Mouse (Mus musculus): ENCODE results near the gene Cep97. TPM values are rescaled to one million over a fixed set of nuclear protein-coding genes. Genes with fewer than 3 reads are reported as not detected.
"Not testable (repeated sequence)": the region's sequence is repeated elsewhere in the genome, so short reads cannot be mapped to it uniquely, and the experiment has no call there.

Gene Cep97
- total RNA-seq, 2 experiments from 2014 or later, result 15.8 to 19.2 TPM

DNA sequence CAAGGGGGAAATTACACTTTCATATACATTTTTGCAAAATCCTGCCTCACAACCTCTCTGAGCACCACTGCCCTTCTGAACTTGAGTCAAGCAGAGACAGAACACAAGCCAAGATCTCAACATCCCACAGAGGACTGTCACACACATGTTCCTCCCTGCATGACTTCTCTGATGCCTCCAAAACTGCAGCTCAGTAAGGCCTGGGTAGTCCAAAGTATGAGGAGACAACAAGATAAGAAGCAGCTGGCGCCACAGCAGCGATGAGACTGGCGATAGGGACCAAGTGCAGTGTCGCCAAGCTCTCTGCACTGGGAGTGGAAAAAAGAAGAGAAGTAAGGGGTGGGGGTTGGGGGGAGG is 40.1 kb downstream of the Cep97 start:
- ATAC-seq (replicated peaks; ENCODE audit: low FRiP score, low TSS enrichment, poor library complexity, severe bottlenecking), result peak; percentile 23

GRCm38 (mm10) chr16:55893410-55894107 is 41.1 kb downstream of the Cep97 start:
- ATAC-seq (replicated peaks; ENCODE audit: low FRiP score, low TSS enrichment, poor library complexity, severe bottlenecking), result peak; percentile 32; the same call in 1 of the 2 replicates

DNA sequence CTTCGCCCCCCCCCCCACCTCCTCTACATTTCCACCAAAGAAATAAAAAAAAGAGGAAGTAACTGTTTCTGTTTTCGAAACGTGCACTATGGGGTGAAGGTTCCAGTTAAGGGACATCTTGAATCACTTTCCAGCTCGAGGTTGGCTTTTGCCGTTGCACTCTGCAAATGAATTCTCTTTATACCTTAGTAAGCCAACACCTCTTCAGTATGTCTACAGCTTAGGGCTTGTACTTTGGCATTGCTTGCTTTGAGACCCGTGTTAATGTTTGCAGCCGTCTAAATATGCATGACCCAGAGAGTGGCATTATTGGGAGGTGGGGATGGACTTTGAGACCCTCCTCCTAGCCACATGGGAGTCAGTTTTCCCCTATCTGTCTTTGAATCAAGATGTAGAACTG is 42.2 kb downstream of the Cep97 start:
- ATAC-seq (replicated peaks; ENCODE audit: low FRiP score, low TSS enrichment, poor library complexity, severe bottlenecking), result no peak

DNA sequence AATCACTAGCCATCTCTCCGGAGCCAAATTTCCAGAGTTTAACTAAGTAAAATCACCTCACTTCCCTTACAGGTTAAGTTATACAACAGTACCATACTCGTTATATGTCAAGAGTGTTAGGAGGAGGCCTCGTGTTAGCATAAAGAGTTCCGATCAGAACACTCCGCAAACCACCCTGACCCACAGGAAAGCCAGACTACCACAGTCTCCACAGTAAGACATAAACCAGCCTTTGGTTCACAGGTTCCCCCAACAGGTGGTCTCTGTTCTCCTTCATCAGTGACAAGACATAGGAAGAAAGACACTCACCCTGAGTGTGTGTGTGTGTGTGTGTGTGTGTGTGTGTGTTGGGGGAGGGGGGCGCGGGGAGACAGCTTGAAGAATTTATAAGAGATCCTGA is 43.3 kb downstream of the Cep97 start:
- ATAC-seq (replicated peaks; ENCODE audit: low FRiP score, low TSS enrichment, poor library complexity, severe bottlenecking), result no peak

- ATAC-seq (replicated peaks; ENCODE audit: low FRiP score, low TSS enrichment, poor library complexity, severe bottlenecking), result no peak
Measured at GRCm38 (mm10) chr16:55890346-55891136, 44.1 kb downstream of the Cep97 start.

DNA sequence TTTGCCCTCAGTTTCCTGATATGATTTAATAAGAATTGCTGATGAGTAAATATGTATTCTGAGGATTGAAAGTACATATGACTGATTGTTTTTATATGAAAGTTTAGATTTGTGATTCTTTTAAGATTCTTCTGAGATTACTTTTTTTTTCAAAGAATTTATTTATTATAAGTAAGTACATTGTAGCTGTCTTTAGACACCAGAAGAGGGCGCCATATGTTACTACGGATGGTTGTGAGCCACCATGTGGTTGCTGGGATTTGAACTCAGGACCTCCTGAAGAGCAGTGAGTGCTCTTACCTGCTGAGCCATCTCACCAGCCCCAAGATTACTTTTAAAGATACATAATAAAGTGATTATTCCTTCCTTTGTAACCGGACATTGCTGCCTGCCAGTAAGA is 45.2 kb downstream of the Cep97 start:
- no peak for ATAC-seq (replicated peaks; ENCODE audit: low FRiP score, low TSS enrichment, poor library complexity, severe bottlenecking)

DNA sequence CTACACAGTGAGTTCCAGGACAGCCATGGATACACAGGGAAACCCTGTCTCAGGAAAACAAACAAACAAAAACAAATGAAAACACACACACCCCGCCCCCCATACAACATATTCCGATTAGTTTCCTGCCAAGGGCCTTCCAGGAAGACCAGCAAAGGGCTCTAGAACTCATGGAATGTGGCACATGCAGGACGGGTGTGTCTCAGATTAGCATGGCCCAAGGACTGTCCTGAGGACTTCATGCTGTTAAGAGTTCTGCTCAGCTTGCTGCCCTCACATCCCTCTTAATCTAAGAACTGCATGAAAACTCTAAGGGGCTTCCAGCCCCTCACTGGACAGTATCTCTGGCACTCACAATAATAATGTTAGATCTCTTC is 46.1 kb downstream of the Cep97 start:
- no peak for ATAC-seq (replicated peaks; ENCODE audit: low FRiP score, low TSS enrichment, poor library complexity, severe bottlenecking)

GRCm38 (mm10) chr16:55887814-55888583 is 46.7 kb downstream of the Cep97 start:
- ATAC-seq (replicated peaks; ENCODE audit: low FRiP score, low TSS enrichment, poor library complexity, severe bottlenecking), result peak; percentile 72

- ATAC-seq (replicated peaks; ENCODE audit: low FRiP score, low TSS enrichment, poor library complexity, severe bottlenecking), result no peak
Measured at GRCm38 (mm10) chr16:55884246-55884645, 50.4 kb downstream of the Cep97 start.

- peak; percentile 63 for ATAC-seq (replicated peaks; ENCODE audit: low FRiP score, low TSS enrichment, poor library complexity, severe bottlenecking)
Measured at GRCm38 (mm10) chr16:55876025-55876424, 58.6 kb downstream of the Cep97 start.

GRCm38 (mm10) chr16:55863832-55864231 is 70.8 kb downstream of the Cep97 start:
- no peak for ATAC-seq (replicated peaks; ENCODE audit: low FRiP score, low TSS enrichment, poor library complexity, severe bottlenecking)

- ATAC-seq (replicated peaks; ENCODE audit: low FRiP score, low TSS enrichment, poor library complexity, severe bottlenecking), result peak; percentile 92
Measured at GRCm38 (mm10) chr16:55863149-55863815, 71.4 kb downstream of the Cep97 start.

DNA sequence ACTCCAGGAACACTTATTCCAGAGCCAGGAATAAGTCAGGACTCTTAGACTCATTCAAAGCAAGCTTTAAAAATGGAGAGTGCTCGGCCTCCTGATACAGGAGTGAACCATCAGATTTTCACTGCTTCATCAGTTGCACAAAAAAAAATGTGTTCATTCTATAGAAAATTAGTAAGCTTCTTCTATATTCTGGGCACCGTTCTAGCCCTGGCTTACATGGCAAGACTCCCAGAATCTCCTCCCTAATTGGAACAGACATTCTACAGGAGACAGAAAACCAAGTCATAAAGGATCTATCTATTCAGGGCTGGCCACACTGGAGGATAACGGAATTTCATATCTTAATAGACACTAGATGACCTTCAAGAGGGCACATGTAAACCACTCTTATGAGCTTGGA is 73.6 kb downstream of the Cep97 start:
- ATAC-seq (replicated peaks; ENCODE audit: low FRiP score, low TSS enrichment, poor library complexity, severe bottlenecking), result no peak

- not testable (repeated sequence) for ATAC-seq (replicated peaks; ENCODE audit: low FRiP score, low TSS enrichment, poor library complexity, severe bottlenecking)
Measured at GRCm38 (mm10) chr16:55859421-55859820, 75.2 kb downstream of the Cep97 start.

DNA sequence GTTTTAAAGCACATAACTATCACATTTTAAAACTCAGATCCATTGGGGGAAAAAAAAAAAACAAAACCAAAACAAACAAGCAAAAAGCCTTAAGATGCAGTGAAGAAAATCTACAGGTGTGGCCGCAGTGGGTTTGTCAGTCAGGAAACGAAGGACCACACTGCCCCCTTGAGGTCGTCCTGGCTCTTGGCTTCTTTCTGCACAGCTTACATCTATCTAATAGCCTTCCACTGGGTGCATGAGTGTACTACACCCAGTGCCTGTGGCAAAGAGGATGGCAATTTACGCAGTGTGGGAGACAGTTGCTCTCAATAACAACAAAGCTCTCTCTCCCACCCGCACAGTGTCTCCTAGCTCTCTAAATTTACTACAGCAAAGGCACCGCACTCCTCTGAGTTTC is 76.2 kb downstream of the Cep97 start:
- ATAC-seq (replicated peaks; ENCODE audit: low FRiP score, low TSS enrichment, poor library complexity, severe bottlenecking), result peak; percentile 91

- peak; percentile 85 for ATAC-seq (replicated peaks; ENCODE audit: low FRiP score, low TSS enrichment, poor library complexity, severe bottlenecking)
Measured at GRCm38 (mm10) chr16:55852943-55853727, 81.5 kb downstream of the Cep97 start.

DNA sequence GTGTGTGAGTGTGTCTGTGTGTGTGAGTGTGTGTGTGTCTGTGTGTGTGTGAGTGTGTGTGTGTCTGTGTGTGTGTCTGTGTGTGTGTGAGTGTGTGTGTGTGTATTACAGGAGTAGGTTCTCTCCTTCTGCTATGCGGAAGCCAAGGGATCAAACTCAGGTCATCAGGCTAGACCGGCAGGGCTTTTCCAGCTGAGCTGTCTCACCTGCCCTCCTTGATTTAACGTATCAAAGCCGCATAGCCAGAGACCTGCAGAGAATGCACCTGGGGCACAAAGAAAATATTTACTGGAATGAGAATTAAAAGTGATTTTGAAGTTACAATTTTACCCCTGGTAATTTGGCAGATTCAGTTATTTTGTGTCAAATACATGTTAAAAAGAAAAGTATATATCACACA is 82.1 kb downstream of the Cep97 start:
- ATAC-seq (replicated peaks; ENCODE audit: low FRiP score, low TSS enrichment, poor library complexity, severe bottlenecking), result no peak

DNA sequence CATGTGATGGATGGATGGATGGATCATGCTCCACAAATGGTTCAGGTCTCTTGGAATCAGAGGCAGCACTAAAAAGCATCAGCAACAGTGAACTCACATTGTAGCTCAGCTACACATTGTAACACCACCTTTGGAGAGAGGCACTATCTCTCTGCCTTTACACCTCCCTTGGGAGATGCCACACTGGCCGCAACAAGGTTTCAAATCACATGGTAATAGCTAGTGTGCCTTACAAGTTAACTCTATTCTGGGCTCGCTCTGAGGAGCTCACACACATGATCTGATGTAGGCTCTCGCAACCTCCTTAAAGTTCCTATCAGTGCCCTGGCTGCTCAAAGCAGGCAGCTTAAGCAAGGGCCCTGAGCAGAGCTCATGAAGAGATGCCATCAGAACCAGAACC is 84.2 kb downstream of the Cep97 start:
- no peak for ATAC-seq (replicated peaks; ENCODE audit: low FRiP score, low TSS enrichment, poor library complexity, severe bottlenecking)
